Mouse (Mus musculus): ENCODE measurements around the gene Pcif1. TPM values are rescaled to one million over a fixed set of nuclear protein-coding genes. Genes with fewer than 3 reads are reported as not detected.

The Pcif1 gene
- total RNA-seq, 1 experiment from 2014 or later = 18.8 TPM

- no peak for ATAC-seq (replicated peaks; ENCODE audit: low read depth, poor library complexity, severe bottlenecking)
Observed at GRCm38 (mm10) chr2:164891908-164892695, 13.0 kb downstream of the Pcif1 start.

- no peak for ATAC-seq (replicated peaks; ENCODE audit: low read depth, poor library complexity, severe bottlenecking)
Observed at GRCm38 (mm10) chr2:164892696-164893216, 13.7 kb downstream of the Pcif1 start.

- ATAC-seq (replicated peaks; ENCODE audit: low read depth, poor library complexity, severe bottlenecking) = no peak
Observed at GRCm38 (mm10) chr2:164894048-164894447, 14.9 kb downstream of the Pcif1 start.

- 0 out of 2 replicates have a peak, but pooled peaks have one; percentile 12 for ATAC-seq (replicated peaks; ENCODE audit: low read depth, poor library complexity, severe bottlenecking)
Observed at GRCm38 (mm10) chr2:164894644-164895043, 15.5 kb downstream of the Pcif1 start.

- no peak for ATAC-seq (replicated peaks; ENCODE audit: low read depth, poor library complexity, severe bottlenecking)
Observed at GRCm38 (mm10) chr2:164895885-164896284, 16.8 kb downstream of the Pcif1 start.

- no peak for ATAC-seq (replicated peaks; ENCODE audit: low read depth, poor library complexity, severe bottlenecking)
Observed at GRCm38 (mm10) chr2:164898008-164898407, 18.9 kb downstream of the Pcif1 start.

GRCm38 (mm10) chr2:164899034-164899433 lies 19.9 kb downstream of the Pcif1 start:
- ATAC-seq (replicated peaks; ENCODE audit: low read depth, poor library complexity, severe bottlenecking) = no peak

GRCm38 (mm10) chr2:164899723-164900459 lies 20.8 kb downstream of the Pcif1 start:
- ATAC-seq (replicated peaks; ENCODE audit: low read depth, poor library complexity, severe bottlenecking) = no peak

- no peak for ATAC-seq (replicated peaks; ENCODE audit: low read depth, poor library complexity, severe bottlenecking)
Observed at GRCm38 (mm10) chr2:164901380-164901779, 22.3 kb downstream of the Pcif1 start.

GRCm38 (mm10) chr2:164903496-164903895 lies 24.4 kb downstream of the Pcif1 start:
- ATAC-seq (replicated peaks; ENCODE audit: low read depth, poor library complexity, severe bottlenecking) = no peak

- no peak for ATAC-seq (replicated peaks; ENCODE audit: low read depth, poor library complexity, severe bottlenecking)
Observed at GRCm38 (mm10) chr2:164906071-164906470, 27.0 kb downstream of the Pcif1 start.

- ATAC-seq (replicated peaks; ENCODE audit: low read depth, poor library complexity, severe bottlenecking) = no peak
Observed at GRCm38 (mm10) chr2:164907511-164907910, 28.4 kb downstream of the Pcif1 start.

GRCm38 (mm10) chr2:164908011-164908410 lies 28.9 kb downstream of the Pcif1 start:
- no peak for ATAC-seq (replicated peaks; ENCODE audit: low read depth, poor library complexity, severe bottlenecking)

GRCm38 (mm10) chr2:164909100-164909499 lies 30.0 kb downstream of the Pcif1 start:
- no peak for ATAC-seq (replicated peaks; ENCODE audit: low read depth, poor library complexity, severe bottlenecking)

- ATAC-seq (replicated peaks; ENCODE audit: low read depth, poor library complexity, severe bottlenecking) = peak; percentile 56
Observed at GRCm38 (mm10) chr2:164909542-164909941, 30.4 kb downstream of the Pcif1 start.

- ATAC-seq (replicated peaks; ENCODE audit: low read depth, poor library complexity, severe bottlenecking) = peak; percentile 1; the same call in 1 of the 2 replicates
Observed at GRCm38 (mm10) chr2:164910360-164911061, 31.4 kb downstream of the Pcif1 start.

GRCm38 (mm10) chr2:164911086-164912048 lies 32.3 kb downstream of the Pcif1 start, which contains the start of gene Zfp335:
Zfp335 (minus strand) TSS chr2:164911757.
- ATAC-seq (replicated peaks; ENCODE audit: low read depth, poor library complexity, severe bottlenecking) = peak; percentile 62

- no peak for ATAC-seq (replicated peaks; ENCODE audit: low read depth, poor library complexity, severe bottlenecking)
Observed at GRCm38 (mm10) chr2:164912151-164912550, 33.0 kb downstream of the Pcif1 start.

GRCm38 (mm10) chr2:164912749-164913427 lies 33.8 kb downstream of the Pcif1 start:
- ATAC-seq (replicated peaks; ENCODE audit: low read depth, poor library complexity, severe bottlenecking) = no peak
